Mouse (Mus musculus) T-helper 1 cell (primary cell): ENCODE measurements around the gene Gm14151.
"Not testable (repeated sequence)": the region's sequence is repeated elsewhere in the genome, so short reads cannot be mapped to it uniquely, and the experiment has no call there.

Source experiments
- in situ Hi-C: fragments of 300-600 bp; cut with MboI, MseI; formaldehyde crosslinking; loops from one replicate; pipeline ENCODE4 v1.15.1; 2025; ENCODE audit warnings: high pct_unique_total_duplicates

Gm14151 gene

GRCm38 (mm10) chr2:151092250-151092649 is at the start of gene Gm14151:
Gm14151 (minus strand) TSS chr2:151092350.
- in situ Hi-C loops: not testable (repeated sequence)

- in situ Hi-C loops: not testable (repeated sequence)
Observed at GRCm38 (mm10) chr2:151097945-151098344, 5.8 kb upstream of the Gm14151 start, which contains the start of gene Gm14147. Gm14147 (plus strand) TSS chr2:151098245.

- in situ Hi-C loops: no loop called here
Observed at GRCm38 (mm10) chr2:151056637-151057036, 35.5 kb downstream of the Gm14151 start.

- in situ Hi-C loops: loop anchor here (10.0 kb wide), 1 partner anchor 994 kb away; no protein-coding TSS in a partner anchor
Observed at GRCm38 (mm10) chr2:151040411-151040810, 51.7 kb downstream of the Gm14151 start.

GRCm38 (mm10) chr2:151039726-151040125 is 52.4 kb downstream of the Gm14151 start:
- in situ Hi-C loops: loop anchor here (5.0 to 10.0 kb wide), 2 partner anchors 287 to 995 kb away; no protein-coding TSS in a partner anchor

- in situ Hi-C loops: loop anchor here (5.0 kb wide), 1 partner anchor 287 kb away; no protein-coding TSS in a partner anchor
Observed at GRCm38 (mm10) chr2:151039232-151039695, 52.9 kb downstream of the Gm14151 start, which contains the start of the genes Ninl and Nanp. Ninl (minus strand) TSS chr2:151039382. Nanp (minus strand) TSS chr2:151039398.

GRCm38 (mm10) chr2:151038811-151039222 is 53.3 kb downstream of the Gm14151 start:
- in situ Hi-C loops: loop anchor here (5.0 kb wide), 1 partner anchor 287 kb away; no protein-coding TSS in a partner anchor

GRCm38 (mm10) chr2:151037876-151038552 is 54.1 kb downstream of the Gm14151 start:
- in situ Hi-C loops: loop anchor here (5.0 kb wide), 1 partner anchor 286 kb away; no protein-coding TSS in a partner anchor

GRCm38 (mm10) chr2:151037292-151037691 is 54.9 kb downstream of the Gm14151 start:
- in situ Hi-C loops: loop anchor here (5.0 kb wide), 1 partner anchor 285 kb away; no protein-coding TSS in a partner anchor
